Mouse (Mus musculus) liver, embryonic 16.5 days (tissue): Measurements from ENCODE around the gene Slc38a4. TPM values are rescaled to one million over a fixed set of nuclear protein-coding genes. Genes with fewer than 3 reads are reported as not detected.

ENCODE experiments used
- ATAC-seq: fragments of 200-750 bp; cut with Nextera tagmentation; 2 replicates; pipeline ENCODE4 v1.8.0; 2017; ENCODE audit warnings: low read depth, mild to moderate bottlenecking, moderate number of reproducible peaks, moderate library complexity
- H3K27ac ChIP-seq: fragments of 300-500 bp; sonication (generic); 2 replicates; pipeline ENCODE4 v1.5.1; 2014; ENCODE audit warnings: mild to moderate bottlenecking, low read length
- H3K27me3 ChIP-seq: fragments of 300-500 bp; sonication (generic); 2 replicates; pipeline ENCODE4 v1.6.1; 2014; ENCODE audit warnings: low read depth, low read length, mixed read lengths; ENCODE audit not compliant: control insufficient read depth, insufficient read depth
- H3K36me3 ChIP-seq: fragments of 300-500 bp; sonication (generic); 2 replicates; pipeline ENCODE4 v1.6.1; 2014; ENCODE audit warnings: mild to moderate bottlenecking; ENCODE audit not compliant: control insufficient read depth, insufficient read depth
- H3K4me1 ChIP-seq: fragments of 300-500 bp; sonication (generic); 2 replicates; pipeline ENCODE4 v1.6.1; 2014; ENCODE audit warnings: low read depth, low read length, mixed read lengths; ENCODE audit not compliant: control insufficient read depth
- H3K4me2 ChIP-seq: fragments of 300-500 bp; sonication (generic); 2 replicates; pipeline ENCODE4 v1.6.1; 2014; ENCODE audit warnings: low read depth, low read length, mixed read lengths
- H3K4me3 ChIP-seq: fragments of 300-500 bp; sonication (generic); 2 replicates; pipeline ENCODE4 v1.5.1; 2014; ENCODE audit warnings: low read depth, mild to moderate bottlenecking, low read length
- H3K9ac ChIP-seq: fragments of 300-500 bp; sonication (generic); 2 replicates; pipeline ENCODE4 v1.6.1; 2014; ENCODE audit warnings: low read depth, low read length
- H3K9me3 ChIP-seq: fragments of 300-500 bp; sonication (generic); replicated peaks from 2 replicates; pipeline ENCODE4 v1.6.1; 2016; ENCODE audit warnings: low read length; ENCODE audit not compliant: control insufficient read depth
- WGBS: fragments of 180-500 bp; shearing (Covaris S2); extraction: QIAGEN DNeasy Blood & Tissue Kit; methylation state at CpG from one replicate; pipeline ENCODE4 v1.1.7; 2014; ENCODE audit not compliant: insufficient replicate concordance; 5-methylcytosine and 5-hydroxymethylcytosine counted together
- polyA plus RNA-seq: library from polyadenylated mRNA; unstranded; fragments of >200 nt; fragmentation: Nextera tagmentation; extraction: Ambion mirVana; gene quantifications from 2 replicates; pipeline ENCODE4 v1.2.1, GENCODE M21; 2015

Slc38a4 gene
- polyA plus RNA-seq, 1 experiment from 2014 or later = 83.8 TPM

GRCm38 (mm10) chr15:97077665-97078064 lies 21.9 kb upstream of the Slc38a4 start:
- H3K4me2 ChIP-seq = no peak overlapping the region
- H3K9me3 ChIP-seq = no peaks in the 10 kb centered on the region
- no peak overlapping the region for H3K4me3 ChIP-seq
- no peaks in the 10 kb centered on the region for H3K36me3 ChIP-seq
- WGBS = 62% methylated on average over 6 of the region's 6 CpGs
- H3K4me1 ChIP-seq = no peaks in the 10 kb centered on the region; the same call in none of the 2 replicates
- H3K27me3 ChIP-seq = no peaks in the 10 kb centered on the region
- ATAC-seq = no peak
- H3K9ac ChIP-seq = no peak overlapping the region
- H3K27ac ChIP-seq = no peak overlapping the region

GRCm38 (mm10) chr15:97076092-97076491 lies 20.3 kb upstream of the Slc38a4 start:
- H3K9me3 ChIP-seq = no peaks in the 10 kb centered on the region
- H3K4me3 ChIP-seq = no peak overlapping the region
- ATAC-seq = no peak
- no peaks in the 10 kb centered on the region for H3K27me3 ChIP-seq
- H3K9ac ChIP-seq = no peak overlapping the region
- no peak overlapping the region for H3K4me2 ChIP-seq
- H3K4me1 ChIP-seq = no peaks in the 10 kb centered on the region; the same call in none of the 2 replicates
- no peak overlapping the region for H3K27ac ChIP-seq
- 74% methylated on average over 3 of the region's 3 CpGs for WGBS
- no peaks in the 10 kb centered on the region for H3K36me3 ChIP-seq

GRCm38 (mm10) chr15:97075240-97075639 lies 19.5 kb upstream of the Slc38a4 start:
- Histone ChIP-seq H3K27me3 (no peaks in the 10 kb centered on the region), H3K9me3 (no peaks in the 10 kb centered on the region)
- ATAC-seq = peak; percentile 83

GRCm38 (mm10) chr15:97072859-97073826 lies 17.4 kb upstream of the Slc38a4 start:
- no peak overlapping the region for H3K4me3 ChIP-seq
- no peaks in the 10 kb centered on the region for H3K27me3 ChIP-seq
- no peaks in the 10 kb centered on the region for H3K36me3 ChIP-seq
- 58% methylated on average over 13 of the region's 13 CpGs for WGBS
- H3K4me2 ChIP-seq = no peak overlapping the region
- no peak overlapping the region for H3K9ac ChIP-seq
- no peaks in the 10 kb centered on the region for H3K9me3 ChIP-seq
- no peak overlapping the region for H3K27ac ChIP-seq
- no peak for ATAC-seq
- H3K4me1 ChIP-seq = no peaks in the 10 kb centered on the region; the same call in none of the 2 replicates

More at GRCm38 (mm10) chr15:97075240-97075639, 19.5 kb upstream of the Slc38a4 start:
- Histone ChIP-seq H3K4me3 (no peak overlapping the region), H3K4me1 (no peaks in the 10 kb centered on the region; the same call in none of the 2 replicates), H3K4me2 (no peak overlapping the region), H3K27ac (no peak overlapping the region), H3K36me3 (no peaks in the 10 kb centered on the region), H3K9ac (no peak overlapping the region)
- WGBS = 57% methylated on average over 4 of the region's 4 CpGs

GRCm38 (mm10) chr15:97067340-97068136 lies 11.8 kb upstream of the Slc38a4 start:
- Histone ChIP-seq H3K27ac (no peak overlapping the region), H3K4me2 (no peak overlapping the region), H3K36me3 (no peaks in the 10 kb centered on the region), H3K27me3 (no peaks in the 10 kb centered on the region), H3K9me3 (no peaks in the 10 kb centered on the region), H3K9ac (no peak overlapping the region), H3K4me3 (no peak overlapping the region), H3K4me1 (no peaks in the 10 kb centered on the region; the same call in 1 of the 2 replicates)
- 36% methylated on average over 8 of the region's 8 CpGs for WGBS
- ATAC-seq = no peak

GRCm38 (mm10) chr15:97066937-97067336 lies 11.2 kb upstream of the Slc38a4 start:
- 27% methylated on average over 5 of the region's 5 CpGs for WGBS
- no peak overlapping the region for H3K4me3 ChIP-seq
- ATAC-seq = peak; percentile 50; the same call in 1 of the 2 replicates
- H3K27me3 ChIP-seq = no peaks in the 10 kb centered on the region
- H3K9me3 ChIP-seq = no peaks in the 10 kb centered on the region
- H3K4me2 ChIP-seq = no peak overlapping the region
- H3K9ac ChIP-seq = no peak overlapping the region
- no peak overlapping the region for H3K27ac ChIP-seq
- H3K4me1 ChIP-seq = no peaks in the 10 kb centered on the region; the same call in 1 of the 2 replicates
- H3K36me3 ChIP-seq = no peaks in the 10 kb centered on the region

- no peaks in the 10 kb centered on the region for H3K36me3 ChIP-seq
- H3K9ac ChIP-seq = no peak overlapping the region
- no peak overlapping the region for H3K4me2 ChIP-seq
- ATAC-seq = no peak
- H3K27ac ChIP-seq = no peak overlapping the region
- no peaks in the 10 kb centered on the region for H3K27me3 ChIP-seq
- no peaks in the 10 kb centered on the region for H3K9me3 ChIP-seq
- 59% methylated on average over 5 of the region's 5 CpGs for WGBS
- H3K4me1 ChIP-seq = peaks cover 6% of the 10 kb centered on the region
- H3K4me3 ChIP-seq = no peak overlapping the region
Observed at GRCm38 (mm10) chr15:97063211-97063610, 7.5 kb upstream of the Slc38a4 start.

- no peak for ATAC-seq
- no peak overlapping the region for H3K27ac ChIP-seq
Observed at GRCm38 (mm10) chr15:97060973-97061372, 5.2 kb upstream of the Slc38a4 start.

More at GRCm38 (mm10) chr15:97060973-97061372, 5.2 kb upstream of the Slc38a4 start:
- H3K4me2 ChIP-seq = no peak overlapping the region
- 77% methylated on average over 8 of the region's 8 CpGs for WGBS
- no peaks in the 10 kb centered on the region for H3K9me3 ChIP-seq
- no peaks in the 10 kb centered on the region for H3K36me3 ChIP-seq
- H3K4me3 ChIP-seq = no peak overlapping the region
- H3K4me1 ChIP-seq = peaks cover 6% of the 10 kb centered on the region
- no peaks in the 10 kb centered on the region for H3K27me3 ChIP-seq
- no peak overlapping the region for H3K9ac ChIP-seq
